Mouse (Mus musculus) spleen, adult 12 weeks (tissue): ENCODE results near the gene Olfr1294.

ENCODE experiments used
- DNase-seq: peaks from one replicate; pipeline ENCODE4 v3.0.0; 2022; ENCODE audit warnings: low spot score

Gene Olfr1294

DNA sequence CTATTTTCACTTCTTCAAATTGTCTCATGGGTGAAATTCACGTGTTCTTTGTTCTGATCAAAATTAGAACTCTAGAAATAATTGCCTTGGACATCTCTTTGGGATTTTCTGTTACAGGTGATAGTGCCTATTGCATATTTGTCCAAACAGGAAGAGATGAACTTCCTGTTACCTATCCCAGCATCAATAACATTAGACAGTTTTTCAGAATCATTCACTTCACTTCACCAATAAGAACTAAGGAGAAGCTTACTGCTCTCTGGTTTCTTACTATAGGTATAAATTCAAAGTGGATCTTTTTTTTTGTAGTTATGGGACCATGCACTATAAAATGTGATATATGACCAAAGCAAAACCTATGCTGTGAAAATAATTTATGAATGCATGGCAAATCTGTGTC, at the start of gene Olfr1294:
Gene Olfr1294 (minus strand): TSS at position 101 of the 400 bp plus-strand sequence.
- DNase-seq = no peak

DNA sequence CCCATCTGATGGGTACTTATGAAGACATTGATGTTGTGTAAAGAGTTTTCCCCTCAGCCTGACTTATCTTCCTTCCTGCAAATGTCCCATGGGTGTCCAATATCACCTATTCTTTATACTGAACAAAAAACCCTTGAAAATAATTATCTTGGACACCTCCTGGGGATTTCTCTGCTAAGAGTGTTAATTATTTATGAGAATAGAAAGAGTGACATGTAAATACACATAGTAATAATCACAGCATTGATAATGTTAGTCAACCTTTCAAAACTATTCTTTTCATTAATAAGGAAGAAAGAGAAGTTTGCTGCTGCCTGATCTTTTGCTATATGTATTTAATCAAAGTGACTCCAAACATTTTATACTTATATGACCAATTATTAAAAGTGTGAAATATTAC, 29.5 kb upstream of the Olfr1294 start, which contains the start of gene Olfr1295:
Gene Olfr1295 (minus strand): TSS at position 101 of the 400 bp plus-strand sequence.
- DNase-seq = no peak

DNA sequence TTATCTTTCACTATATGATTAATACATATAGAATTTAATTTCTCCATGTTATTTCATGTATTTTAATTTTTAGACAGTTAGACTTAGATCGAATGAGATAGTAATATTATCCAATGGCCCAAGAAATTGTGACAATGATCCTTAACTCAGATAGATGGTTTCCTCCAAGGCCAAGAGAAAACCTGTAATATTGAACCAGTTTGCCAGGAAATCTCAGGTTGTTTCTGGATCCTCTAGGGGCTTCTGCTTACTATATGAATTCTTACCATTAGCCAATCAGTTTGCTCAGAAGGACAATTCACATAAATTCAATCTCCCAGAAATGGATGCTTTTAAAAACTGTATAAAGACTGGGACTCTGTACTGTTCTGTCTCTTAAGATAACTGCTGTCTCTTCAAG, 15.2 kb downstream of the Olfr1294 start, which contains the start of gene Olfr1293-ps:
Gene Olfr1293-ps (plus strand): TSS at position 301 of the 400 bp plus-strand sequence.
- DNase-seq = no peak

DNA sequence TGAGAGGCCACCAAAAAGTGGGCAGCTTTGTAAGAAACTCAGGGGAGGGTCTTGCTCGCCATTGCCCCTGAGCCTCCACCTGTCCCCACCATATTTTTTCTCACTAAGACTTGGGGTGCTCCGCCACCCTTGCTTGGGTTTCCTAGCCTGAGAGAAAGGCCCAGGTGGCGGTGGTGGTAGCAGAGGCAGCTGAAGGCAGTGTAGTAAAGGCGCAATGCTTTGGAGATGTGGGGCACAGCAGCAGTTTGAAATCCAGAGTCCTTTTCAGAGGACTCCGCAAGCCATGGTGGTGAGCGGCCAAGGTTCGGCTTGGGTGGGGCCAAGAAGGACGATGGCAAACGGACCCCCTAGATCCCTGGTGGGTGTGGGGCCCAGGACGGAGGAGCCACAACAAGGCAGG, 22.6 kb downstream of the Olfr1294 start:
- no peak for DNase-seq

DNA sequence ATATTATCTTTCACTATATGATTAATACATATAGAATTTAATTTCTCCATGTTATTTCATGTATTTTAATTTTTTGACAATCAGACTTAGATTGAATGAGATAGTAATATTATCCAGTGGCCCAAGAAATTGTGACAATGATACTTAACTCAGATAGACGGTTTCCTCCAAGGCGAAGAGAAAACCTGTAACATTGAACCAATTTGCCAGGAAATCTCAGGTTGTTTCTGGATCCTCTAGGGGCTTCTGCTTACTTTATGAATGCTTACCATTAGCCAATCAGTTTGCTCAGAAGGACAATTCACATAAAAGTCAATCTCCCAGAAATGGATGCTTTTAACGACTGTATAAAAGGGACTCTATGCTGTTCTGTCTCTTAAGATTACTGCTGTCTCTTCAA, 43.2 kb downstream of the Olfr1294 start, which contains the start of gene Olfr1291-ps1:
Gene Olfr1291-ps1 (plus strand): TSS at position 301 of the 400 bp plus-strand sequence.
- no peak for DNase-seq

DNA sequence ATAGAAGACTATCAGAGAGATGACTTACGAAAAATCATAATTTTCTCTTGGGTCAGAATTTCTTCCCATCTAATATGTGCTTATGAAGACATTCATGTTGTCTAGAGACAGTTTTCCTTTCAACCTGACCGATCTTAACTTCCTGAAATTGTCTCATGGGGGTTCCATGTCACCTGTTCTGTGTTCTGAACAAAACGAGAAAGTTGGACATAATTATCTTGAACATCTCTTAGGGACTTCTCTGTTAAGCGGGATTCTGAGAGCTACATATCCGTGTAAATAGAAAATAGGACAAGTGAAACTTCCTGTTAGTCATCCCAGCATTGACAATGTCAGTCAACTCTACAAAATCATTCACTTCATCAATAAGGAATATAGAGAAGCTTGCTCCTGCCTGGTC, 46.4 kb downstream of the Olfr1294 start, which contains the start of gene Olfr1290:
Gene Olfr1290 (minus strand): TSS at position 101 of the 400 bp plus-strand sequence.
- no peak for DNase-seq
